Mouse (Mus musculus): ENCODE results near the gene Kdm1a. TPM values are rescaled to one million over a fixed set of nuclear protein-coding genes. Genes with fewer than 3 reads are reported as not detected.

The Kdm1a gene
- polyA plus RNA-seq, 1 experiment from 2014 or later = 102 TPM

GRCm38 (mm10) chr4:136562755-136563154 is 39.8 kb downstream of the Kdm1a start:
- H3K4me1 ChIP-seq (ENCODE audit: control insufficient read depth, insufficient read depth, low read length) = no peaks in the 10 kb centered on the region
- H3K27ac ChIP-seq (ENCODE audit: low read depth, low read length) = no peak overlapping the region
- 94% methylated on average over 6 of the region's 6 CpGs for WGBS
- no peak overlapping the region for H3K4me2 ChIP-seq (ENCODE audit: low read depth)
- ATAC-seq (ENCODE audit: insufficient read depth, low FRiP score, low TSS enrichment) = no peak
- peaks cover 14% of the 10 kb centered on the region for H3K36me3 ChIP-seq (ENCODE audit: control insufficient read depth, insufficient read depth, low read length)
- H3K9me3 ChIP-seq (ENCODE audit: control insufficient read depth, low read length) = no peaks in the 10 kb centered on the region
- H3K9ac ChIP-seq (ENCODE audit: low read length) = no peak overlapping the region
- no peak for DNase-seq (ENCODE audit: low spot score)
- no peaks in the 10 kb centered on the region for H3K27me3 ChIP-seq (ENCODE audit: control insufficient read depth, insufficient read depth, low read length)
- no peak overlapping the region for H3K4me3 ChIP-seq (ENCODE audit: low read depth, low read length)

GRCm38 (mm10) chr4:136560270-136560991 is 42.1 kb downstream of the Kdm1a start:
- Histone ChIP-seq H3K4me1 (ENCODE audit: control insufficient read depth, insufficient read depth, low read length) (no peaks in the 10 kb centered on the region), H3K9ac (ENCODE audit: low read length) (no peak overlapping the region), H3K9me3 (ENCODE audit: control insufficient read depth, low read length) (no peaks in the 10 kb centered on the region), H3K4me3 (ENCODE audit: low read depth, low read length) (no peak overlapping the region), H3K36me3 (ENCODE audit: control insufficient read depth, insufficient read depth, low read length) (peaks cover 18% of the 10 kb centered on the region), H3K4me2 (ENCODE audit: low read depth) (no peak overlapping the region), H3K27ac (ENCODE audit: low read depth, low read length) (no peak overlapping the region), H3K27me3 (ENCODE audit: control insufficient read depth, insufficient read depth, low read length) (no peaks in the 10 kb centered on the region)
- no peak for ATAC-seq (ENCODE audit: insufficient read depth, low FRiP score, low TSS enrichment)
- WGBS = 95% methylated on average over 8 of the region's 8 CpGs
- no peak for DNase-seq (ENCODE audit: low spot score)

GRCm38 (mm10) chr4:136559690-136560089 is 42.8 kb downstream of the Kdm1a start:
- Histone ChIP-seq H3K4me3 (ENCODE audit: low read depth, low read length) (no peak overlapping the region), H3K27ac (ENCODE audit: low read depth, low read length) (no peak overlapping the region), H3K4me2 (ENCODE audit: low read depth) (no peak overlapping the region), H3K9ac (ENCODE audit: low read length) (no peak overlapping the region), H3K4me1 (ENCODE audit: control insufficient read depth, insufficient read depth, low read length) (no peaks in the 10 kb centered on the region), H3K27me3 (ENCODE audit: control insufficient read depth, insufficient read depth, low read length) (no peaks in the 10 kb centered on the region), H3K9me3 (ENCODE audit: control insufficient read depth, low read length) (no peaks in the 10 kb centered on the region), H3K36me3 (ENCODE audit: control insufficient read depth, insufficient read depth, low read length) (peaks cover 20% of the 10 kb centered on the region)
- DNase-seq (ENCODE audit: low spot score) (no peak), ATAC-seq (ENCODE audit: insufficient read depth, low FRiP score, low TSS enrichment) (no peak)
- WGBS = 97% methylated on average over 2 of the region's 2 CpGs

- Histone ChIP-seq H3K27ac (ENCODE audit: low read depth, low read length) (no peak overlapping the region), H3K27me3 (ENCODE audit: control insufficient read depth, insufficient read depth, low read length) (no peaks in the 10 kb centered on the region), H3K4me3 (ENCODE audit: low read depth, low read length) (no peak overlapping the region), H3K4me2 (ENCODE audit: low read depth) (no peak overlapping the region), H3K36me3 (ENCODE audit: control insufficient read depth, insufficient read depth, low read length) (peaks cover 18% of the 10 kb centered on the region), H3K4me1 (ENCODE audit: control insufficient read depth, insufficient read depth, low read length) (no peaks in the 10 kb centered on the region), H3K9ac (ENCODE audit: low read length) (no peak overlapping the region), H3K9me3 (ENCODE audit: control insufficient read depth, low read length) (no peaks in the 10 kb centered on the region)
- DNase-seq (ENCODE audit: low spot score) = no peak
- 97% methylated on average over 2 of the region's 2 CpGs for WGBS
- no peak for ATAC-seq (ENCODE audit: insufficient read depth, low FRiP score, low TSS enrichment)
Observed at GRCm38 (mm10) chr4:136557638-136558037, 44.9 kb downstream of the Kdm1a start.

- Histone ChIP-seq H3K9me3 (ENCODE audit: control insufficient read depth, low read length) (no peaks in the 10 kb centered on the region), H3K4me1 (ENCODE audit: control insufficient read depth, insufficient read depth, low read length) (no peaks in the 10 kb centered on the region), H3K4me2 (ENCODE audit: low read depth) (no peak overlapping the region), H3K9ac (ENCODE audit: low read length) (no peak overlapping the region), H3K36me3 (ENCODE audit: control insufficient read depth, insufficient read depth, low read length) (peaks cover 20% of the 10 kb centered on the region), H3K27me3 (ENCODE audit: control insufficient read depth, insufficient read depth, low read length) (no peaks in the 10 kb centered on the region), H3K4me3 (ENCODE audit: low read depth, low read length) (no peak overlapping the region), H3K27ac (ENCODE audit: low read depth, low read length) (no peak overlapping the region)
- 85% methylated on average over 1 of the region's 1 CpGs for WGBS
- DNase-seq (ENCODE audit: low spot score) (no peak), ATAC-seq (ENCODE audit: insufficient read depth, low FRiP score, low TSS enrichment) (no peak)
Observed at GRCm38 (mm10) chr4:136553108-136553507, 49.4 kb downstream of the Kdm1a start.

- WGBS = 84% methylated on average over 1 of the region's 1 CpGs
- H3K4me2 ChIP-seq (ENCODE audit: low read depth) = no peak overlapping the region
- DNase-seq (ENCODE audit: low spot score) (no peak), ATAC-seq (ENCODE audit: insufficient read depth, low FRiP score, low TSS enrichment) (no peak)
- H3K36me3 ChIP-seq (ENCODE audit: control insufficient read depth, insufficient read depth, low read length) = peaks cover 25% of the 10 kb centered on the region
- no peaks in the 10 kb centered on the region for H3K4me1 ChIP-seq (ENCODE audit: control insufficient read depth, insufficient read depth, low read length)
- H3K9me3 ChIP-seq (ENCODE audit: control insufficient read depth, low read length) = no peaks in the 10 kb centered on the region
- H3K27ac ChIP-seq (ENCODE audit: low read depth, low read length) = no peak overlapping the region
- no peak overlapping the region for H3K4me3 ChIP-seq (ENCODE audit: low read depth, low read length)
- no peak overlapping the region for H3K9ac ChIP-seq (ENCODE audit: low read length)
- no peaks in the 10 kb centered on the region for H3K27me3 ChIP-seq (ENCODE audit: control insufficient read depth, insufficient read depth, low read length)
Observed at GRCm38 (mm10) chr4:136548381-136548801, 54.1 kb downstream of the Kdm1a start.

- no peak overlapping the region for H3K27ac ChIP-seq (ENCODE audit: low read depth, low read length)
- DNase-seq (ENCODE audit: low spot score) (no peak), ATAC-seq (ENCODE audit: insufficient read depth, low FRiP score, low TSS enrichment) (no peak)
- no peak overlapping the region for H3K9ac ChIP-seq (ENCODE audit: low read length)
- no peak overlapping the region for H3K4me2 ChIP-seq (ENCODE audit: low read depth)
- no peaks in the 10 kb centered on the region for H3K9me3 ChIP-seq (ENCODE audit: control insufficient read depth, low read length)
- no peaks in the 10 kb centered on the region for H3K4me1 ChIP-seq (ENCODE audit: control insufficient read depth, insufficient read depth, low read length)
- H3K36me3 ChIP-seq (ENCODE audit: control insufficient read depth, insufficient read depth, low read length) = peaks cover 29% of the 10 kb centered on the region
- no peak overlapping the region for H3K4me3 ChIP-seq (ENCODE audit: low read depth, low read length)
- no peaks in the 10 kb centered on the region for H3K27me3 ChIP-seq (ENCODE audit: control insufficient read depth, insufficient read depth, low read length)
- 75% methylated on average over 1 of the region's 1 CpGs for WGBS
Observed at GRCm38 (mm10) chr4:136547721-136548120, 54.8 kb downstream of the Kdm1a start.

GRCm38 (mm10) chr4:136546279-136547045 is 56.1 kb downstream of the Kdm1a start:
- DNase-seq (ENCODE audit: low spot score) = no peak
- no peak for ATAC-seq (ENCODE audit: insufficient read depth, low FRiP score, low TSS enrichment)
- Histone ChIP-seq H3K4me1 (ENCODE audit: control insufficient read depth, insufficient read depth, low read length) (no peaks in the 10 kb centered on the region), H3K36me3 (ENCODE audit: control insufficient read depth, insufficient read depth, low read length) (peaks cover 32% of the 10 kb centered on the region), H3K27me3 (ENCODE audit: control insufficient read depth, insufficient read depth, low read length) (no peaks in the 10 kb centered on the region), H3K9ac (ENCODE audit: low read length) (no peak overlapping the region), H3K9me3 (ENCODE audit: control insufficient read depth, low read length) (no peaks in the 10 kb centered on the region), H3K4me2 (ENCODE audit: low read depth) (no peak overlapping the region), H3K27ac (ENCODE audit: low read depth, low read length) (no peak overlapping the region), H3K4me3 (ENCODE audit: low read depth, low read length) (no peak overlapping the region)
- 84% methylated on average over 3 of the region's 3 CpGs for WGBS

- DNase-seq (ENCODE audit: low spot score) = no peak
- Histone ChIP-seq H3K4me2 (ENCODE audit: low read depth) (no peak overlapping the region), H3K4me1 (ENCODE audit: control insufficient read depth, insufficient read depth, low read length) (no peaks in the 10 kb centered on the region), H3K4me3 (ENCODE audit: low read depth, low read length) (no peak overlapping the region), H3K9me3 (ENCODE audit: control insufficient read depth, low read length) (no peaks in the 10 kb centered on the region), H3K36me3 (ENCODE audit: control insufficient read depth, insufficient read depth, low read length) (peaks cover 27% of the 10 kb centered on the region), H3K27ac (ENCODE audit: low read depth, low read length) (no peak overlapping the region), H3K9ac (ENCODE audit: low read length) (no peak overlapping the region), H3K27me3 (ENCODE audit: control insufficient read depth, insufficient read depth, low read length) (no peaks in the 10 kb centered on the region)
- ATAC-seq (ENCODE audit: insufficient read depth, low FRiP score, low TSS enrichment) = no peak
- WGBS = 98% methylated on average over 3 of the region's 3 CpGs
Observed at GRCm38 (mm10) chr4:136545151-136545550, 57.4 kb downstream of the Kdm1a start.
